Mouse (Mus musculus): ENCODE results near the gene Nfam1.

Gene Nfam1

DNA sequence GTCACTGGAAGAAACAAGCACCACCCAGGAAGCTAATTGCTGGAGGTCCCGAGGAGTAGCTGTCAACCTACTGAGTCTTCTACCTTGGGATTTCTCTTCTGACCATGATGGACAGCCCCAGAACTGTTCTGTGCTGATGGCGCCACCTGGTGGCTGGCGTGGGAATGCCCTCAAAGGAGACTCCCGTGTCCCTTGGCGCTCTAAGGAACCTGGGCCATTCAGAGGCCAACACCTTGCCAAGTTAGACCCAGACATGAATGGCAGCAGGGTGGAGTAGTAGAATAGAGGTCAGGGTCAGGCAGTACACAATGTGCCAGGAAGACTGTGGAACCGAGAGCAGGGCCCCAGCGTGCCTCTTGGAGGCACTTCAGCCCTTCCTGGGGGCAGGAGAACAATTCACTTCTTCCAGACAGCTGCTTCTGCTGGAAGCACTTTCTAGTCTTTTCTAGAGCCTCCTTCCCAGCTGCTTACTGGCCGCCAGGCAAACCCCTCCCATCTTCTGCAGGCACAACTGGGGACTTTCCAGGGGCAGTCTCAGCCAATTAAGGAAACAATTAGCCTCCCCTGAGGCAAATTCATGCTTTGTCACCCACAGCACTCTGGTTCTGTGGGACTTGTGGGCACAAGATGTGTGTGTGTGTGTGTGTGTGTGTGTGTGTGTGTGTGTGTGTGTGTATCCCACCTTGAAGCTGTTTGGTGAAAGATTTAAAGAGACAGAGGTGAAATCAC lies 4.8 kb upstream of the Nfam1 start:
- DNase-seq, result peak; percentile 94 to 95

- no peak for DNase-seq
Measured at GRCm38 (mm10) chr15:83036900-83037519, 3.9 kb upstream of the Nfam1 start.

GRCm38 (mm10) chr15:83036089-83036488 lies 3.0 kb upstream of the Nfam1 start:
- peak; percentile 81 to 85 for DNase-seq

DNA sequence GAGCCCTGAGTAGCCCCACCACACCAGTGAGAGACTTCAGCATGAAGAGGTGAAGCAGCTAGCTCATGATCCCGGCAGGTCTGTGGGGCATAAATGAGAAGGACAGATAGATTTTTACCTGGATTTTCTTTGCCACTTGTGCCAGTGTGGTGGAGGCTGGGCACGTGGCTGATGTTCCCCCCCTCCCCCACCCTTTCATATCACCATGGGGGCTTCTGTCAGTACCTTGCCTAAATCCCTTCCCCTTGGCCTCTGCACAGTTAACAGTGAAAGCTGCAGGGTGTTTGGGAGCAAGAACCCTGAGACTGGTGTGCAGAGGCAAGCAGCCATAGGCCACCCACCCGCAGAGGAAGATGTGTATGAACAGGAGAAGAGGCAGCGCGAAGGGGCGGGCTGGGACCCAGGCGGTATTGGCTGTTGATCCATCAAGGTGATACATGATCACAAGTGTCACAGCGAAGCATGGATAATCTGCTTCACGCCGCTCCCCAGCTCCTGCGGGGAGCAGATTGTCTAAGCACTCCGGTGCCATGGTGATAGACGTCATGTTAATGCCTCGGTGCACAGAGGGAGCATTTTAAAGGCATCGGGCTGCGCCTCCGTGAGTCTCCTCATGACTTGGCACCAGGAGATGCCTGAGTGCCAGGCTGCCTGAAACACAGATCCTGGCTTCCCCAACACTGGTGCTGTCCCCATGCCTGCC lies 1.3 kb upstream of the Nfam1 start:
- DNase-seq, result peak in 1 of 2 experiments; percentile 16

DNA sequence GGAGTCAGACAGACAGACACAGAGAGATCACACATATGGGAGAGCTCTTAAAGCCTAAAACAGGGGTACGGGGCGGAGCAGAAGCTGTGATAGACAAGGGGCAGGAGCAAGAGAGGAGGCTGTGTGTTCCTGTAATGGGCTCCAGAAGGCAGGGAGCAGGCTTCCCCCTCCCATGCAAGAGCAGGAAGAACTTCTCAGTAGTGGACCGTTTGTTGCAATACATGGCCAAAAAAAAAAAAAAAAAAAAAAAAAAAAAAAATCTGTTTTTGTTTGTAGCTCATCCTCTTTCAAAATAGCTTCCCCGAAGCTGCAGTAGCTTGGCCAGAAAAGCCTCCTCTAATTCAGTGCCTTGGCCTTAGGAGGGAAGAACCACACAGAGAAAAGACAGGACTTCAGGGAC lies 2.2 kb downstream of the Nfam1 start:
- DNase-seq, result no peak

DNA sequence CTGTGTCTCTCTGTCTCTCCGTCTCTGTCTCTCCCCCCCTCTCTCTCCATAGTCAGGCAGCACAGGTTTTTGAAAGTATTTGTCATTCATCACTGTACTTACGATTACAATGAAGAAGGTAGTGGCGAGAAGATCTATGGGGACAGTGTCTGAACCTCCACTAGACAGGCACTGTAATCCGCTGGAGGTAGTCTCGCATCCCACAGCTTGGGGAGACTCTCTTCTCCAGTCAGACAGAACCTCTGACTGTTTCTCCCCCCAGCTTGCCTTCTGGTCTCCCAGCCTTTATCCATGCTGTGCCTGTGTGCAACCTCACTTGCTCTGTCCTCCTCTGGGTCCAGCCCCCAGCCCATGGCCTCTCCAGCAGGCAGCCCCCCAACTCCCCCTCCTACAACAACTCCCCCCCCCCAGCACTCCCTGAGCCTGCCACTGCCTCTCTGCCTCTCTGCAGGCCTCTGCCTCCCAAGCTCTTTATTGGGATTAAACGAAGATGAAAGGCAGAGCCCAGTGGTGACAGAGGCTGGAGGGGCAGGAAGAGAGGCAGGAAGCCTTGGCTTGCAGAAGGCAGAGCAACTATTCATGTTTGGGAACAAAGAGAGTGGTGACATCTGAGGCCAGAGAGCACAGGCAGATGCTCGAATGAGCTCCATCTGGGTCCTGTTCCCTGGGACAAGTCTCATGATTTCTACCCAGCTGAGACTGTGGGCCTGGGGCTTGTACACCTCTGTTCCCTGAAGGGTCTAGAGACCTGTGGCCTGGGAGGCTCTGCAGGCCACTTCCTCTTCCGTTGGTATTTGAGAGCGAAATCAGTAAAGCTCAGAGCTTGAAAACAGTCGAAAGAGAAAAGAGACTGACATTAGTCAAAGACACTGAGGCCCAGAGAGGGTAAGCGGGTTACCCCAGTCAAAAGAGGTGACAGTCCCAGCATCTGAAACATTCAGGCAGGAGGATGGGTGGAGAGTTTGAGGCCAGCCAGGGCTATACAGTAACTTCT lies 3.1 kb downstream of the Nfam1 start:
- DNase-seq, result no peak

DNA sequence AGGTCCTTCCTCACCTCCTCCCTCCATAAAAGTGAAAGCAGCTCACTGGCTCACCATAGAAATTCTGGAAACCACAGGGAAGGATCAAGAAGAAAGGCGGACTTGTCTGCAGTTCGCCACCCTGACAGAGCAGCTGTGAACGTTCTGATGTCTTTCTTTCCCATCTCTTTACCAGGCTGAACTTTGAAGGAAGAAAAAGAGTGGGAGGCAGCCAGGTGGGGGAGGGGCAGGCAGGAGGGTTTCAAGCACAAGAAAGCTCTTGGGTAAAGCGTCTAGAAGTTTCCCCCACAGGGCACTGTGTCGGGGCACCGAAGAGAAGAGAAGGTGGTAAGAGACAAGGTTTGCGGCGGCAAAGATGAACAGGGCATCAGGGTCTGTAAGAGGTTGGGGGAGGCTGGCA lies 7.0 kb downstream of the Nfam1 start:
- DNase-seq, result no peak

- no peak for DNase-seq
Measured at GRCm38 (mm10) chr15:83025041-83025760, 7.9 kb downstream of the Nfam1 start.

- no peak for DNase-seq
Measured at GRCm38 (mm10) chr15:83022947-83023346, 10.2 kb downstream of the Nfam1 start.

DNA sequence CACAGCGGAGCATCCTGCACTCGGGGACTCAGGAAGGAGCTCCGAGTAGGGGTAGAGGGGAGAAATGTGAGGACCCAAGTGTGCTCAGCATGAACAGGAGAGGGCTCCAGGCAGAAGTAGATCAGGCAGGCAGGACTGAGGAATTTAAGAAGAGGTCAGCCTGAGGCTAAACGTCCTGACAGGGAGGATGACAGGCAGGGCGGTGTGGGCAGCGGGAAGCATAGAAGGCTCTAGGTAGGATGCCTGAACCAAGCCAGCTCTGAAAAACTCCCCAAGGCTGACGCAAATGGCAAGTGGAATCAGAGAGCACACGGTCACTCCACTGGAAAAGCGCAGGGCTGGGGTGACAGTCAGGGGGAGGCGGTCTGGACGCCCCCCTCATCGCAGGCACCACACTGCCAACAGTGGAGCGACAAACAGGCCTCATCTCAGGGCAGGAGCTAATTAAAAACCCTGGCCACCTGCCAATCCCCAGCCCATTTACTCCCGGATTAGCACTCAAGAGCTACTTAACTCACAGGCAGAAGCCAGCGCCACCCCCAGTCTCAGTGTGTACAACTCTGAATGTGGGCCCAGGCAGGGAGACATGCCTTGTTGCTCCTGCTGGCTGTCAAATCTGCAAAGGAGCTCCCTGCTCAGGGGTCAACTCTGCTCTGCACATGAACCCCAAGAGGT lies 22.0 kb downstream of the Nfam1 start:
- DNase-seq, result no peak

GRCm38 (mm10) chr15:83010423-83010822 lies 22.7 kb downstream of the Nfam1 start:
- no peak for DNase-seq

GRCm38 (mm10) chr15:83009532-83009931 lies 23.6 kb downstream of the Nfam1 start:
- peak; percentile 41 to 54 for DNase-seq

DNA sequence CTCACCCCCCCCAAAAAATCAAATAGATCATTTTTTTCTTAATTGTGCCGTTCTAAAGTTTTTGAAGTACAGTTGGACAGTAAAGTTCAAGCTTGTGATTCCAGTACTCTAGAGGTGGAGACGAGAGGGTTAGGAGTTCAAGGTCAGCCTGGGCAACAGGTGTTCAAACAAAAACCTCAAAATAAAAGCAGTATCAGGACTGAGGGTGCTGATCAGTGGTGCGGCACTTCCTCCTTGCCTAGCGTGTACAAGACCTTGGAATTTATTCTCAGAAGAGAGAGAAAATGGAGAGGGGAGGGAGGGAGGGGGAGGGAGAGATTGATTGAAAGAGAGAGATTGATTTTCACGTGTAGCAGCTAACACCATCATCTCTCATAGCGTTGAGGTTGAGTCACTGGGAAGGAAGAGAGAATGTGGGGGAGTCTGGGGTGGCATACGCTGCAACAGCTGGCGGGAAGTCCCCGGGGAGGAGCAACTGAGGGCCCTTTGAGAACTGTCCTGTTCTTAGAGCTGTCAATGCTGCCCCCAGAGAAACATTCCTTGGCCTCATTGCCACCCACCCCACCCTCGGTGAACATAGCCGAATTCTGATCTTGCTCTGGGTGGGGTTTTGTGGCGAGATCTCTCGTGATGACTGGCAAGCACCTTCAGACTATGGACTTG lies 24.2 kb downstream of the Nfam1 start:
- peak; percentile 68 to 73 for DNase-seq

DNA sequence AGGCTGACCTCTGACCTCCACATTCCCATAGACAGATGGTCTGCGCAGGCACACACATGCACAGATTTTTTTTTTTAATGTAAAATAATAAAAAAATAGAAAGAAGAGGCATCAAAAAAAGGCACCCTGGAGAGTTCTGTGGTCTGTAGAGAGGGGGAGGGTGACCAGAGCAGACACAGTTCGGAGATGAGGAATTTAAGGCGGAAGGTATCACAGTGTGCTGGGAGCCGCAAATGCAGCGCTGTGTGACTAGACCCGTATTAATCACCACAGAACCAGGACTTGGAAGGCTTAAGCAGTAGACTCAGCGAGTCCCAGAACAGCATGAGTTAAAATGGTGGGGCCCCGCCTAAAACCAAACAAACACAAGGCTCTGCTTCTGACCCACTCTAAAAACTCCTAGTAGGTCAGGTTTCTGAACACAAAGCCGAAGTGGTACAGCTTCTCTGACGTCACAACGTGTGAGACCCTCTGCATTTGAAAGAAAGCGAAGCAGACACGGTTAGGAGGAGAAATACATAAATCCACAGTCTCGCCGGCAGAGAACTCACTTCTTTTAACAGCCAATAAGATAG lies 25.7 kb downstream of the Nfam1 start:
- no peak for DNase-seq

- no peak for DNase-seq
Measured at GRCm38 (mm10) chr15:83002665-83003548, 30.2 kb downstream of the Nfam1 start.

DNA sequence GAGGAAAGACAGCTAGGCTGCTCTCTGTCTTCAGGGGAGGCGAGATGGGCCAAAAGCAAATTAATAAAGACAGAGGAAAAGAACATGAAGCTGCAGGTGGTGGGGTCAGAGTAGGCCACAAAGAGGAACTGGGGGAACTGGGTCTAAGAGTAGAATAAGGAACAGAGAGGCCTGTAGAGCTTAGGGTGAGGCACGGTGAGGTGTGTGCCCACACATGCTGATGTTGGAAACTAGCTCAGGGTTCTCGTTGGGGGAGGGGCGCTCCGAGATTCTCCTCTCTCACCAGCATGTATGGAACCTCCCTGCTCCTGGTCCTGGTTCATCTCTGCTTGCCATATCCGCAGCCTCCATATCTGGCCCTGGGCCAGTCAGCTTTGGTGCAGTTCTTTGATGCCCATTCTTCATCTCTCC lies 34.3 kb downstream of the Nfam1 start:
- peak; percentile 53 to 61 for DNase-seq

DNA sequence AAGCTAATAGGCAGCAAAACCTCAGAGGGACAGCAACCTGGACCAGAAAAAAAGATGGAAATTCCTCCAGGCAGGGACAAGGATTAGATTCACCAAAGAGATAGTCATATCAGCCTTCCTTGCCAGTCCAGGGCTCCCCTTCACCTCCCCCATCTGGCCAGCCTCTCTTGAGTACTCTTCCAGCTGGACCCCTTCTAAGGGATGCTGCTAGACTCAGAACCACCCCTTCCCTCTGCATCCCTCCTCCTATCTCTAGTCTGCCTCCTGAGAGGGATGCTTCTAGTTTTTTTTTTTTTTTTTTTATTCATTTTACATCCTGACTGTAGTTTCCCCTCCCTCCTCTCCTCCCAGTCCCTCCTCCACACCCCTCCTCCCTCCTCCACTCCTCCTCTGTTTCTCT lies 36.7 kb downstream of the Nfam1 start:
- no peak for DNase-seq

DNA sequence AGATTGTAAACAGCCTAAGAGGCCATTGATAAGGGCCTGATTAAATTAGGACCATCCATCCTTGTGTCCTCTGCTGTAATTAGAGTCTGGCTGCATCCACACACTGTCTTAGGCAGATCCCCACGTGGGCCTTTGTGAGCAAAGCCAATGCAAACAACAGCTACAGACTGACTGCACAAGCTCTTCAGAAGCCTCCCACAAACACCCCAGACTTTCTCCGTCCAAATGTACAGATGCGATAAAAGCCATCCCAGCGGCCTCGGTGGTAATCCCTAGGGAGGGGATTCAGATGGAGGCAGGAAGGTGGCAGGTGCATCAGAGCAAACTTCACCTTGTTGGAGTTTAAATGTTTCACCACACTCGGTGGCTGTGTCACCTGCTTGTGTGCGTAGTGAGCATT lies 37.9 kb downstream of the Nfam1 start:
- no peak for DNase-seq

- no peak for DNase-seq
Measured at GRCm38 (mm10) chr15:82992911-82993310, 40.2 kb downstream of the Nfam1 start.

All from B cell, adult 2 months (primary cell).